Mouse (Mus musculus) c-Kit-positive CD71-negative TER-119-negative erythroid progenitor cells, embryonic 14.5 days (primary cell): Measurements from ENCODE around the gene Atg4a-ps.
"Not testable (repeated sequence)": the region's sequence is repeated elsewhere in the genome, so short reads cannot be mapped to it uniquely, and the experiment has no call there.

Source experiments
- DNase-seq: peaks from one replicate; pipeline ENCODE4 v3.0.0-alpha.2; 2013; ENCODE audit warnings: low read depth

Atg4a-ps gene

GRCm38 (mm10) chr3:103645968-103646367 lies at the start of gene Atg4a-ps:
Gene Atg4a-ps, minus strand, starts transcription at chr3:103646068.
- not testable (repeated sequence) for DNase-seq

GRCm38 (mm10) chr3:103695556-103695955 lies 49.7 kb upstream of the Atg4a-ps start:
- DNase-seq = no peak

DNA sequence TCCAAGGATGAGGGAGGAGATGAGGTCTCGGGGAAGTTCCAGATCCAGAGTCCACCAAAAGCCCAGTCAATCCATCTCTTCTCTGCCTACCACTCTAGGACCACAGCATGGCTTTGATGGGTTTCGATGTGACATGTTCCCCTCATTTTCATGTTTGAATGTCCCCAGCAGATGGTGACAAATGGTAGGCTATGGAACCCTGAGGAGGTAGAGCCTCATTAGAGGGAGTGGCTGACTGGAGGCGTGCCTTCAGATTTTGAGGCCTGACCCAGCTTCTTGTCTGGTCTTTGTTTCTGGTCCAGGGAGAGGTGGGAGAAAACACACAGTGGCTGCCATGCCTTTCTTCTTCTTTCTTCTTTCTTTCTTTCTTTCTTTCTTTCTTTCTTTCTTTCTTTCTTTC lies 44.6 kb upstream of the Atg4a-ps start:
- no peak for DNase-seq

GRCm38 (mm10) chr3:103689043-103689442 lies 43.2 kb upstream of the Atg4a-ps start:
- no peak for DNase-seq

DNA sequence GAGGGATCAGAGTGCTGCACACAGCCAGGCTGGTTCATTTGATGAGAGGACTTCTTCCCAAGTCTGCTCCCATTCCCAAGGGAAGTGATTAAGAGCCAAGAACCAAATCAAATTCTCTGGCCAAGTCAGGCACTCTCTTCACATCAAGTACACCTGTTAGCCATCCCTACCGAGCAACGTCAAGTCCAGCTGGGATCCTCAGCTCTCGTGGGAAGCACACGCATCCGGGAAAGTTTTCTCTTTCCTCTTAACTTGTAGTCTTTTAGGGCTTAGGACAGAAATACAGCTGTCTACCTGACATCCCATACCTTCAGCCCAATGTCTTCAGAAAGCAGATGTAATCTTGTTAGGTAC lies 38.1 kb upstream of the Atg4a-ps start:
- DNase-seq = no peak

GRCm38 (mm10) chr3:103683234-103683965 lies 37.5 kb upstream of the Atg4a-ps start:
- DNase-seq = no peak

DNA sequence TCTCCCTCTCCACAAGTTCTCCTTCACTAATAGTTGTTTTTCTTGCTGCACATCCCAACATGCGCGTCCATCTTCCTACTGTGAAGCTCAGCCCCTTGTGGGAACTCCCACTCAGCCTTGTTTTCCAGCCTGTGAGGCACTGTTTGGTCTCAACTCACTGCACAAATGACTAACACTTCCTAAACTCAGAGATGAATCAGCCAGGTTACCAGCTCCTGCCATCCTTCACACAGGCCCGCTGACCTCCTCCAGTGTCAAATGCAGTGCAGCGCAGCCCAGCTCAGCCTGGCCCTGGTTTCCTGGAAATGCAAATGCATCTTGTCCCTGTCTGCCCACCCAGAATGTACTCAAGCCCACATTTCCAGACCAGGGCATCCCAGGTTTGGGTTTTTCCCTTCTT lies 36.6 kb upstream of the Atg4a-ps start:
- no peak for DNase-seq

- no peak for DNase-seq
Measured at GRCm38 (mm10) chr3:103678811-103679210, 32.9 kb upstream of the Atg4a-ps start.

GRCm38 (mm10) chr3:103672716-103673115 lies 26.8 kb upstream of the Atg4a-ps start:
- DNase-seq = no peak

- DNase-seq = no peak
Measured at GRCm38 (mm10) chr3:103672113-103672512, 26.2 kb upstream of the Atg4a-ps start.

- DNase-seq = no peak
Measured at GRCm38 (mm10) chr3:103663385-103663784, 17.5 kb upstream of the Atg4a-ps start.

GRCm38 (mm10) chr3:103661714-103662113 lies 15.8 kb upstream of the Atg4a-ps start:
- DNase-seq = no peak

- no peak for DNase-seq
Measured at GRCm38 (mm10) chr3:103660012-103660411, 14.1 kb upstream of the Atg4a-ps start.

GRCm38 (mm10) chr3:103650406-103650805 lies 4.5 kb upstream of the Atg4a-ps start:
- no peak for DNase-seq

- DNase-seq = no peak
Measured at GRCm38 (mm10) chr3:103649716-103650115, 3.8 kb upstream of the Atg4a-ps start.

DNA sequence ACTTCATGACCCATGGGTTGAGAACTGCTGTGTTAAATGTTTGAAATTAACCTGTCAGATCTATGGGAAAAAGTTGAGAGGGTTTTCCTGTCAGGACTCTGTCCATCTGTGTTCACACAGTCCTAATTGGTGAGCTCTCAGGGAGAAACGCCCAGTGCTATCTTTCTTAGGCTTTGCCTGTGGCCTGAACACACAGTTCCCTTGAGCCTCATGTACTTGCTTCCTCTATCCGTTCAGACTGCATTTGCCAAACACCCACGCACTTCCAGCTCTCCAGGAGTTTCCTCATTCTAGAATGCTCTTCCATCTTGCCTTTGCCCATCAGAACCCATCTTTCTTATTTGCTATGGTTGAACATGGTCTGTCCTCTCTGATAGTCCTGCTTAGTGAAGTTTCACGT lies 2.6 kb upstream of the Atg4a-ps start:
- DNase-seq = no peak

GRCm38 (mm10) chr3:103647164-103647867 lies 1.4 kb upstream of the Atg4a-ps start:
- DNase-seq = no peak

DNA sequence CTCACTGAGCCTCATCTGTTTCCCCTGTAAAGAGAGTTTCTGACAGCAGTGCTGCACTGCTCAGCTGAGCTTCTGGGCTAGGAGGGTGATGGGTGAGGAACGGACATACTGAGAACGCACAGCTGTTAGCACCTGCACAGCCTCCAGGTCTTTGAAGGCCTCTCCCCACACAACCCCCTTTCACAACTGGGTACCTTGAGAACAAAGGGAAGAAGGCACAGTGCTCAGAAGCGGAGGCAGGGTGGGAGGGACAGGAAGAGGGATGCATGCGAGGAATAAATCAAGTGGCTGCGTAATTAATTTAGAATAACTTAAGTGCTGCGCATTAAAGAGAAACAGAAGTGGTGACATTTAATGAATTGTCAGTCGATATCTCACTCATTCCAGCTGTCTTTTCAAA lies 4.6 kb downstream of the Atg4a-ps start:
- no peak for DNase-seq

GRCm38 (mm10) chr3:103640226-103640803 lies 5.6 kb downstream of the Atg4a-ps start:
- no peak for DNase-seq

DNA sequence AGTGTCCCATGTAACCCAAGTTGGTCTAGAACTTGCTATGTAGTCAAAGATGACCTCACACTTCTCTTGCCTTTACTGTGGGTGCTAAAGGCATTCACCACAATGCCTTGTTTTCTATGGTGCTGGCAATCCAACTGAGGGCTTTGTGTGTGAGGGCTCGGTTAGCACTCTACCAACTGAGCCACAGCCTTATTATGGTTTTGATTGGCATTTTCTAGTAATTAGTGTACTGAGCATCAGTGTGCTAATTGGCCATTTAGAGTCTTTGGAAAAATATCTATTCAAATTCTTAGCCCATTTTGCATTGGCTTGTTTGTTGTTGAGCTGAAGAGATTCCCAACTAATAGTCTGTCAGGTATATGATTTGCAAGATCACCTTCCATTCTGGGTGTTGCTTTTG lies 8.2 kb downstream of the Atg4a-ps start:
- no peak for DNase-seq

DNA sequence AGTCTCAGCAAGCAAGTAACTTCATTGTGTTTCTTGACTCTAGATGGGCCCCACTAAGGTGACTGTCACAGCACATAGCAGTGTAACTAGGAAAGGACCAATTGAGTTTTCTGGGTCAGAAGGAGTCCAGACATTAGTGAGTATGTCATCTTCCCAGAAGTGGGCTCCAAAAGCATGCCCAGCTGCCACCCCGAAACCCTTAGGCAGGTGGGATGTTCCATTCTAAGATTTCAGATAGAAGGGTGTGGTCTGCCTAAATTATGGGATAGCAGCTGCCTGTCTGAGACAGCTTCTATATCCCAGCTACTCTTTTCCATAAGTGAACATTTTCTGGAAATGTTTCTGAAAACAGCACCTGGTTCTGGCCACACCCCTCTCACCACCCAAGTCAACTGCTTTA lies 11.6 kb downstream of the Atg4a-ps start:
- no peak for DNase-seq

GRCm38 (mm10) chr3:103633831-103634230 lies 12.0 kb downstream of the Atg4a-ps start:
- no peak for DNase-seq

DNA sequence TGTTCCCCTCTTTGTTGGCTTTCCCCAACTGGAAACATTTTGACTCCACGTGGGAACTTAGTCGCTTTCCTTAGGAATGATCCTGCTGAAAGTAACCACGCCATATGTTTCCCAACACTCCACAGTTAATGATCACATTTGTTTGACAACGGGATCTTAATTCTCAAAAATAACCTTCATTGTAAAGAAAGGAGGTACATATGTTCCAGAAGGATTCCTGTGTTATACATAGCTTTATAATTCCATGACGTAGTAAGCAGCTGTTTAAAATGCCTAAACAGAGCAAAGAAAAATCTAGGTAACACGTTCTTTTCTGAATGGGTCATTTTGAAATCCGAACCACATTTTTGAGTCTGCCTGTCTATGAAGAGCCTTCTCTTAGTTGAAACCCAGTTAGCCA lies 12.7 kb downstream of the Atg4a-ps start:
- DNase-seq = no peak
